Mouse (Mus musculus): ENCODE data around the gene Il4ra. TPM values are rescaled to one million over a fixed set of nuclear protein-coding genes. Genes with fewer than 3 reads are reported as not detected.

Gene Il4ra
- polyA plus RNA-seq, 1 experiment from 2014 or later = 4.9 TPM

GRCm38 (mm10) chr7:125620077-125620476 lies 68.2 kb downstream of the Il4ra start:
- Histone ChIP-seq H3K4me1 (peaks cover 19% of the 10 kb centered on the region), H3K27ac (replicated peaks) (no peak overlapping the region), H3K36me3 (no peaks in the 10 kb centered on the region), H3K4me3 (no peak overlapping the region), H3K4me2 (no peak overlapping the region), H3K9me3 (no peaks in the 10 kb centered on the region), H3K27me3 (replicated peaks) (no peaks in the 10 kb centered on the region), H3K9ac (no peak overlapping the region)
- WGBS = 63% methylated on average over 4 of the region's 4 CpGs
- ATAC-seq (ENCODE audit: extremely low read depth, insufficient number of reproducible peaks, low FRiP score, low TSS enrichment) = no peak

GRCm38 (mm10) chr7:125622741-125623685 lies 71.1 kb downstream of the Il4ra start:
- H3K4me1 ChIP-seq = peaks cover 10% of the 10 kb centered on the region; the same call in 1 of the 2 replicates
- WGBS = 59% methylated on average over 7 of the region's 7 CpGs
- no peaks in the 10 kb centered on the region for H3K27me3 ChIP-seq (replicated peaks)
- H3K4me3 ChIP-seq = no peak overlapping the region
- no peak overlapping the region for H3K9ac ChIP-seq
- no peaks in the 10 kb centered on the region for H3K36me3 ChIP-seq
- no peak overlapping the region for H3K4me2 ChIP-seq
- H3K27ac ChIP-seq (replicated peaks) = no peak overlapping the region
- ATAC-seq (ENCODE audit: extremely low read depth, insufficient number of reproducible peaks, low FRiP score, low TSS enrichment) = no peak
- H3K9me3 ChIP-seq = no peaks in the 10 kb centered on the region

GRCm38 (mm10) chr7:125625219-125625618 lies 73.3 kb downstream of the Il4ra start:
- Histone ChIP-seq H3K4me1 (peaks cover 10% of the 10 kb centered on the region; the same call in 1 of the 2 replicates), H3K27me3 (replicated peaks) (no peaks in the 10 kb centered on the region), H3K4me2 (no peak overlapping the region), H3K9ac (no peak overlapping the region), H3K9me3 (no peaks in the 10 kb centered on the region), H3K4me3 (no peak overlapping the region), H3K27ac (replicated peaks) (no peak overlapping the region), H3K36me3 (no peaks in the 10 kb centered on the region)
- 65% methylated on average over 4 of the region's 4 CpGs for WGBS
- no peak for ATAC-seq (ENCODE audit: extremely low read depth, insufficient number of reproducible peaks, low FRiP score, low TSS enrichment)

GRCm38 (mm10) chr7:125625829-125626228 lies 73.9 kb downstream of the Il4ra start:
- ATAC-seq (ENCODE audit: extremely low read depth, insufficient number of reproducible peaks, low FRiP score, low TSS enrichment) = no peak
- Histone ChIP-seq H3K9ac (no peak overlapping the region), H3K9me3 (no peaks in the 10 kb centered on the region), H3K4me1 (peaks cover 10% of the 10 kb centered on the region; the same call in 1 of the 2 replicates), H3K4me2 (no peak overlapping the region), H3K36me3 (no peaks in the 10 kb centered on the region), H3K27me3 (replicated peaks) (no peaks in the 10 kb centered on the region), H3K27ac (replicated peaks) (no peak overlapping the region), H3K4me3 (no peak overlapping the region)
- WGBS = 55% methylated on average over 7 of the region's 7 CpGs

Other genes with a start within 250 kb of the Il4ra start
- gene Kdm8, start 107.4 kb upstream of the Il4ra start, polyA plus RNA-seq (2015; fragmentation: Nextera tagmentation; extraction: Ambion mirVana) = 6.7 and 7.7 TPM in 2 replicates
- gene Nsmce1, start 60.5 kb upstream of the Il4ra start, polyA plus RNA-seq (2015; fragmentation: Nextera tagmentation; extraction: Ambion mirVana) = 97.9 and 110 TPM in 2 replicates
- 0.35 and 0.47 TPM in 2 replicates for gene Il21r, start 51.3 kb downstream of the Il4ra start, polyA plus RNA-seq (2015; fragmentation: Nextera tagmentation; extraction: Ambion mirVana)
- 25.5 and 26.0 TPM in 2 replicates for gene Gtf3c1, start 155.7 kb downstream of the Il4ra start, polyA plus RNA-seq (2015; fragmentation: Nextera tagmentation; extraction: Ambion mirVana)
- gene D430042O09Rik, start 155.8 kb downstream of the Il4ra start, polyA plus RNA-seq (2015; fragmentation: Nextera tagmentation; extraction: Ambion mirVana) = 6.9 and 8.2 TPM in 2 replicates

Data from heart, embryonic 13.5 days (tissue).